Mouse (Mus musculus) bone marrow, adult 2 months (tissue): ENCODE measurements at regions not wholly inside any gene's neighbourhood (a gene's known extent, or its start where the extent isn't known, plus 50 kb on each side); places are given as distances from the start of the nearest gene placed in this dataset.

ENCODE experiments used
- H3K27ac ChIP-seq: fragments of 200-500 bp; 2 replicates; pipeline ENCODE4 v1.5.1; 2012; ENCODE audit warnings: low read depth, mild to moderate bottlenecking, control low read depth, inconsistent platforms, low read length; ENCODE audit not compliant: control insufficient read depth, poor library complexity, insufficient read depth
- H3K4me1 ChIP-seq: fragments of 200-500 bp; 2 replicates; pipeline ENCODE4 v1.6.1; 2011; ENCODE audit warnings: low read length; ENCODE audit not compliant: control insufficient read depth, insufficient read depth
- H3K4me3 ChIP-seq: fragments of 200-500 bp; replicated peaks from 2 replicates; pipeline ENCODE3; 2011; ENCODE audit warnings: mild to moderate bottlenecking, low read depth, low read length, control low read depth; ENCODE audit not compliant: control insufficient read depth
- CTCF ChIP-seq: fragments of 200-500 bp; IDR thresholded peaks from 2 replicates; pipeline ENCODE4 v1.5.1; 2011; ENCODE audit warnings: low read length, control low read depth; ENCODE audit not compliant: control insufficient read depth, insufficient read depth
- POLR2A ChIP-seq: fragments of 200-500 bp; IDR thresholded peaks from 2 replicates; pipeline ENCODE4 v1.6.1; 2011; ENCODE audit warnings: low read depth, mild to moderate bottlenecking, control low read depth, low read length, borderline replicate concordance; ENCODE audit not compliant: control insufficient read depth
- WGBS: fragments of 180-500 bp; shearing (Covaris S2); methylation state at CpG from one replicate; pipeline ENCODE4 v1.1.7; 2018; 5-methylcytosine and 5-hydroxymethylcytosine counted together

DNA sequence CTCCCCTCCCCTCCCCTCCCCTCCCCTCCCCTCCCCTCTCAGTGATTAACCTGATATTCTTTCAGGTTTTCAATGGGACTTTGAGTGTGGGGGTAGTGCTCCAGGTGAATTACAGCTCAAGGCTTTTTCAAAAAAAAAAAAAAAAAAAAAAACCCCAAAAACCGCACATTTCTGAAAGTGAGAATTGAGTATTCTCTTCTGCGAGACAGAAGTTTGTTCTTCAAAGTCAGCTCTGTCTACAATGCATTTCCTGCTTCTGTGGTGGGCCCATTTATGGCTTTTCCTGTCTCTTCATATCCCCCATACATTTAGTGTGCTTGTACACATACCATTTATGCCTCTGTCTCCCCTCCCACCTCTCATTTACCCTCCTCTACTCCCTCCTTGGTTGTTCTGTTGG lies 81.1 kb upstream of the Cwc22 start:
- Histone ChIP-seq H3K4me3 (no peak overlapping the region), H3K4me1 (no peaks in the 10 kb centered on the region), H3K27ac (no peak overlapping the region)
- 40% methylated on average over 2 of the region's 2 CpGs for WGBS
- no peak for TF ChIP-seq POLR2A
- TF ChIP-seq CTCF = no peak

DNA sequence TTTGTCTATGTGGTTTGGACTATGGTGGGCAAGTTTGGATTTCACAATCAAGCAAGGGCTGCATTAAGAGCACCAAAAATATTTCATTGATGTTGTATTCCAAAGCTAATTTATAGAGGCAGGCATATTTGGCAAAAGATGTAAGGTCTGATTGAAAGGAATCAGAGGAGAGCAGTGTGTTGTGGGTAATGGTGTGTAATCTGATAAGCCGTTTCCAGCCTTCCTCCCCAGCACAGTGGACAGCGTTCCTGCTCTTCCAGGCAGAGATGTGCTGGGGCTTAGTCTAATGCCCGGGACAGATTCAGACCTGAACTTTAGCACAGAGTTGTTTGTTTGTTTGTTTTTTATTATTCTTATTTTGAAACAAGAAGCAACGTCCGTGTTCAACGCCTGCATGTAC lies 80.6 kb upstream of the Cwc22 start:
- Histone ChIP-seq H3K4me1 (no peaks in the 10 kb centered on the region), H3K4me3 (no peak overlapping the region), H3K27ac (no peak overlapping the region)
- 51% methylated on average over 6 of the region's 6 CpGs for WGBS
- TF ChIP-seq POLR2A = no peak
- TF ChIP-seq CTCF = no peak

DNA sequence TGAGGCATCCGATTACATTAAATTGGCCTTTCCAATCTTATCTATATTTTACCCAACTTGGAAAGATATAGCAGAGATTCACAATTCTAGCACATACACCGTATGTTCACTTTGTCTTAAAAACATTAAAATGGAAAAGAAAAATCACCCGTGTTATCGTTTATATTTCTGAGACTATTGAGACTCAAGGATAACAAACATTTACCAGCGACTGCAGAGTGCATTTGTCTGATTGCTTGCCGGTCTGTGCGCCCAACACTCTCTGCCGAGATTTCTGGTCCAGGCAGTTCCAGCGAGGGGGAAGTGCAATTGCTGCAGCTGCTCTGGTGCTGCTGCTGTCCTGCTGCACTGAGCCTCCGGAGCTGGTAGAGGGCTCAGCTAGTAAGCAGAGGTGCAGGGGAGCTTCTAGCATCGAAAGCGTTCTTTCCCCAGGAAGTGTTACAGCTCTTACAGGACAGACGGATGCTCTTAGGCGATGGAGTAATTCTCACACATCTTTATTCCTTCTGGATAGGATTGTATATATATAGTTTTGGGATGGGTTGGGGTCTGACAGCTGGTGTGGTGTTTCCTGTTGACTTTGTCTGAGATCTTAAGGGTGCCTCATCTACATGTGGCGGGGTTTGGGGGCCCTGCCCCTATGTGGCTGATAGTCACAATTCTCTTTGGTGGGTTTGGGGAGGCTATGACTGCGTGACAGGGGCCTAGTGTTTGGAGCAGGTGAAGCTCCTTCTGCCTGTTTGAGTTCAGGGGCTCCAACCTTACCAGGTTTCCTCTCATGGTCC lies 79.7 kb upstream of the Cwc22 start:
- Histone ChIP-seq H3K4me1 (no peaks in the 10 kb centered on the region), H3K4me3 (no peak overlapping the region), H3K27ac (no peak overlapping the region)
- WGBS = 70% methylated on average over 16 of the region's 16 CpGs
- TF ChIP-seq POLR2A (no peak), CTCF (no peak)

DNA sequence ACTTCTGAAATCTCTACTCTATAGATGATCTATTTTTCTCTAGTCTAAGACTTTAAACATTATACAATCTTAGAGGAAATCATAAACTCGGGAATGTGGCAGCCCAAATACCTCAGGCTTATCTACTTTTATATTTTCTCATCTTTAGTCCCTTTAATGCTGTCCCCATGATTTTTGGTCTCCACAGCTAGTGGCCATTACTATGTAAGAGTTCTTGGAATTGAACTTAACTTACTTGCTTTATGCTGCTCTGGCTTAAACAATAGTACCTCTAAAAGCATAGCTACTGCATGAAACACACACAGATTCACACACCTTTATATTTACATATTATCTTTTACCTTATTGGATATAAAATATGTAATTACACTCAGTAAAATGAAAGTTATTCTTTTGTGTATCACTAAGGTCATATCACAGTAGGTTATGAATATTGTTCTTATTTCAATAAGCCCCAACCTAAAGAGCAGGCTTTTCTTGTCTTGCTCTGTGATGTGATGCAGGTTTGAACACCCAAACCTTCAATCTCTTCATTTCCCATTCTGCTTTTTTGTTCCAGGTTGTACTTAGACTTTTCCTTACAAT lies 78.9 kb upstream of the Cwc22 start:
- no peak overlapping the region for H3K4me3 ChIP-seq
- H3K4me1 ChIP-seq = no peaks in the 10 kb centered on the region
- no peak for TF ChIP-seq POLR2A
- no peak for TF ChIP-seq CTCF
- WGBS = 61% methylated on average over 1 of the region's 1 CpGs
- no peak overlapping the region for H3K27ac ChIP-seq

DNA sequence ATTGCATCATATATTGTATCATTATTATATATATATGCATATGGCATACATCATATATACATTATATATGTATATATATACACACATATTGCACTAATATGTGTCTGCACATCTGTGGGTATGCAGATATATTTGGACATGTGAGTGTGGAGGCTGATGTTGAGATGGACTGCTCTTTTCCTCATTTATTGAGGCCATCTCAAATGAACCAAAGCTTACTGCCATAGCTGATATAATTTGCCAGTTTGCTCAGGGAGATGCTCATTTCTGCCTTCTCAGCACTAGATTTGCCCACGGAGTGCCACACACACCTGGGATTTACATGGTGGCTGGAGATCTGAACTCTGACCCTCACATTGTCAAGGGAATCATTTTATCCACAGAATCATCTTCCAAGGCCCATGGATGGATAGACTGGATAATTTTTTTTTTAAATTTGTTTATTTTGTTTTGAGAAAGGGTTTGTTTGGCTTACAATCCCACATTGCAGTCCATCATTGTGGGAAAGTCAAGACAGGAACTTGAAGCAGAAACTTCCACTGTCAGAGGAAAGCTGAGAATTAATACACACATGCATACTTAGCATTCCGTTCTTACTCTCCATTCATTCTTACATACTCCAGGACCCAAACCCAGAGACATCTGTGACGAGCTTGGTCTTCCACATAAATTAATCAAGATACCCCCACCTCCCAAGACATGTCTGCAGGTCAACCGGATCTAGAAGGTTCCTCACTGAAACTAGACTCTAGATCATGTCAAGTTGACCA lies 77.9 kb upstream of the Cwc22 start:
- TF ChIP-seq CTCF (no peak), POLR2A (no peak)
- H3K4me1 ChIP-seq = no peaks in the 10 kb centered on the region
- 72% methylated on average over 4 of the region's 4 CpGs for WGBS
- H3K4me3 ChIP-seq = no peak overlapping the region
- no peak overlapping the region for H3K27ac ChIP-seq

DNA sequence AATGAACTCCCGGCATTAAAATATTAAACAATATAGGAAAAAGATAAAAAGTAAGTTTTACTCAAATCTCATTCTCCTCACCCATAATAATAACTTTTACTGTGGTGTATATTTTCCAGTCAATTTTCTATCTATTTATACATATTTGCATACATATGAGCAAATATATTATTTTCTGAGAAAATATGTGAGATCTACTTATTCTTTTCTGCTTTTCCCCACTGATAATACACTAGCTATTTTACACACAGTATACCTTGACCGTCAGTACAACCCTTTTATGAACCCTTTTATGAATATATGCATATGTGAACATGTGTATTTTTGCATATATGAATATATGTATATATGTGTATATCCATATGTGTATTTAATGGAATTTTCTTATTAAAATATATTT lies 77.2 kb upstream of the Cwc22 start:
- H3K27ac ChIP-seq = no peak overlapping the region
- no peak overlapping the region for H3K4me3 ChIP-seq
- WGBS = 79% methylated on average over 2 of the region's 2 CpGs
- TF ChIP-seq CTCF = no peak
- TF ChIP-seq POLR2A = no peak
- no peaks in the 10 kb centered on the region for H3K4me1 ChIP-seq

DNA sequence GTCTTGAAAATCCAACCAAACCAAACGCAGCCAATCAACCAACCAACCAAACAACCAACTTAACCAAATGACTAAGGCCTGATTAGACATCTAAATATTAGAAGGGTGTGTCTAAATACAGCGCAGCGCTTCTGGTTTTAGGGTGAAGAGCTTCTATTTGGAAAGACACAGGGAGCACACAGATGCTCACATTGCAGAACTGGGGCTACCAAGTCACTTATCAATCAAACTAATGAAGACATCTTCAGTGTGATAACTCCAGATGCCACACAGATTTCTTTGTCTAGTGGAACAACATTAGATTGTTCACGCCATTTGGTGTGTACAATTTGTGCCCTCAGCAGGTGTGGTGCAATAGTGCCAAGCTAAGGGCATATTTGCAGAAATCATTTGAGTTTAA lies 76.6 kb upstream of the Cwc22 start:
- H3K4me3 ChIP-seq = no peak overlapping the region
- WGBS = 74% methylated on average over 4 of the region's 4 CpGs
- no peak for TF ChIP-seq CTCF
- TF ChIP-seq POLR2A = no peak
- no peaks in the 10 kb centered on the region for H3K4me1 ChIP-seq
- H3K27ac ChIP-seq = no peak overlapping the region

DNA sequence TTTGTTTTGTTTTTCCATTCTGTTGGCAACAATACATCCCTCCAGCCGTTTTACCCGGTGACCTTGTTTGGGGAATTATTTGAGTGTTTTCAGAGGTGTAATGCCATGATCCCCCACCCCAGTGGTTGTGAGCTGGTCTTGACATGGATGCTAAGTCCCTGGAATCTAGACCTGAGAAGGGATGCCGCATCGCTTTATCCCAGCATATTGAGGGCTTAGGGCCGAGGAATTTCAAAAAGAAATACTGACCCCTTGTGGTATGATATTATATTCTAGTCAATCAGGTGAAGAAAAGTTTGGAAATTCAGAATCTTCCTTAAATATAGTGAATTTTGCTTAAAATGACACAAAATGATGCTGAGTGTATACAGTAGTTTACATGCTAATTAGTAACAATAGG lies 75.7 kb upstream of the Cwc22 start:
- Histone ChIP-seq H3K4me3 (no peak overlapping the region), H3K4me1 (no peaks in the 10 kb centered on the region), H3K27ac (no peak overlapping the region)
- no peak for TF ChIP-seq POLR2A
- TF ChIP-seq CTCF = no peak
- WGBS = 34% methylated on average over 5 of the region's 5 CpGs
